Mouse (Mus musculus): ENCODE measurements at regions not wholly inside any gene's neighbourhood (a gene's known extent, or its start where the extent isn't known, plus 50 kb on each side); places are given as distances from the start of the nearest gene placed in this dataset.

DNA sequence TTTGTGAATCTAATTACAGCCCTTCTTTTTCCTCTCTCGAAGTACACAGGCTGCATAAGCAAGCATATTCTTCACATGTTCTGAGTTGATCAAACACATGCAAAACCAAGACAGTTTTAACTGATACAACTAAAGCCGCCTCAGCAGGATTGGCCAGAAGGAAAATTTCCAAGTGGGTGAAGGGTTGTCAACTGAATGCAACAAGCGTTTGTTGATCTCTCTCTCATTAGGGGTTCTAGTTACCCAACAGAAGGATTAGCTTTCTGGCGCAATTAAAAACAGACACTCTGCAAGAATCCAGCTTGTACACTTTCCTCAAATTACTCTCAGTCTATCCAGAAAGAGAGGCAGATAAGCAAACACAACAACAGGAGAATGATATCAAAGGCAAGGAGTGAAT lies 367.5 kb upstream of the Cited2 start:
- TF ChIP-seq CTCF (IDR thresholded peaks at IDR 0.05; ENCODE audit: low read depth), result no peak
- no peak for TF ChIP-seq EP300 (IDR thresholded peaks at IDR 0.05; ENCODE audit: low read depth)

Measured in liver, postnatal 0 days (tissue).